In the genomic region with DNA sequence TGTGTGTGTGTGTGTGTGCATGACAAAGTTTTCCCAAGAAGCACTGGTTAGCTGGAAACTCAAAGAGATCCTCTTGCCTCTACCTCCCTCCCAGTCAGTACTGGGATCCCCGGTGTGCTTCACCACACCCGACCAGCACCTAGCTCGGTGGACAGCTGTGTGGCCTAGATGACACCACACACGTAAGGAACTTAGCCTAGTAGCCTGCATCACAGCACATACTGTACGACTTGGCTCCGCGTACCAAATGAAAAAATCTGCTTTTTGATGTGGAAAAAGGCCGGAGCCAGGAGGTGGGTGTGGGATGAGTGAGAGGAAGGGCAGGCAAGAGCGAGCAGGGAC, we compare ENCODE assay signal across 8 mouse cellular contexts. TPM values are rescaled to one million over a fixed set of nuclear protein-coding genes. Genes with fewer than 3 reads are reported as not detected.
DNase-seq lines count a peak whose midpoint lies in the region; ATAC-seq lines count a peak whose summit lies in the region.

No protein-coding gene starts in this region.

- peak overlapping the region; percentile 82 for H3K4me3 ChIP-seq in heart, embryonic 13.5 days
- peak overlapping the region; percentile 62 for H3K4me3 ChIP-seq in forebrain, embryonic 12.5 days (replicated peaks)
- peak overlapping the region; percentile 75 for H3K4me3 ChIP-seq in liver, embryonic 13.5 days (replicated peaks)

- intact Hi-C loops in heart, postnatal 14 days (cut with DNase I) = loop anchor here (5.0 kb wide), 1 partner anchor 103 kb away; no protein-coding TSS in a partner anchor

- DNase-seq in heart, postnatal 14 days = no peak
- DNase-seq in ES-CJ7 (ENCODE audit: low read depth, low spot score) = peak; percentile 51
- DNase-seq in liver, embryonic 13.5 days = peak; percentile 47
- DNase-seq in urinary bladder, postnatal 4 days (ENCODE audit: low spot score in 2 of 2) = no peak
- DNase-seq in ovary, adult 18-20 months (ENCODE audit: low spot score) = no peak
- no peak for DNase-seq in right cerebral cortex, postnatal 36 days (ENCODE audit: low spot score in 2 of 2)

- H3K4me1 ChIP-seq in heart, embryonic 13.5 days = peaks cover 17% of the 10 kb centered on the region
- peaks cover 16% of the 10 kb centered on the region for H3K4me1 ChIP-seq in forebrain, embryonic 12.5 days
- H3K4me1 ChIP-seq in liver, embryonic 13.5 days (replicated peaks) = peaks cover 44% of the 10 kb centered on the region

- peak overlapping the region; percentile 89 for H3K27ac ChIP-seq in heart, embryonic 13.5 days (replicated peaks)
- H3K27ac ChIP-seq in forebrain, embryonic 12.5 days = peak overlapping the region; percentile 82
- peak overlapping the region; percentile 81 for H3K27ac ChIP-seq in liver, embryonic 13.5 days

- no peaks in the 10 kb centered on the region for H3K27me3 ChIP-seq in heart, embryonic 13.5 days (replicated peaks)
- no peaks in the 10 kb centered on the region for H3K27me3 ChIP-seq in forebrain, embryonic 12.5 days
- no peaks in the 10 kb centered on the region for H3K27me3 ChIP-seq in liver, embryonic 13.5 days

- H3K4me2 ChIP-seq in heart, embryonic 13.5 days = peak overlapping the region; percentile 92
- H3K4me2 ChIP-seq in forebrain, embryonic 12.5 days = peak overlapping the region; percentile 87
- H3K4me2 ChIP-seq in liver, embryonic 13.5 days = peak overlapping the region; percentile 94

- 2% methylated on average over 9 of the region's 9 CpGs for WGBS in heart, embryonic 13.5 days
- WGBS in forebrain, embryonic 12.5 days = under 1% methylated on average over 9 of the region's 9 CpGs
- under 1% methylated on average over 9 of the region's 9 CpGs for whole genome bisulfite sequencing in liver, embryonic 13.5 days (ENCODE audit: insufficient replicate concordance)

- ATAC-seq in heart, embryonic 13.5 days (ENCODE audit: extremely low read depth, insufficient number of reproducible peaks, low FRiP score, low TSS enrichment) = no peak
- ATAC-seq in forebrain, embryonic 12.5 days (ENCODE audit: low FRiP score) = peak; percentile 15; the same call in 1 of the 2 replicates
- peak; percentile 36 for ATAC-seq in liver, embryonic 13.5 days (ENCODE audit: low read depth)

- H3K9ac ChIP-seq in heart, embryonic 13.5 days = peak overlapping the region; percentile 90
- H3K9ac ChIP-seq in forebrain, embryonic 12.5 days = peak overlapping the region; percentile 78
- H3K9ac ChIP-seq in liver, embryonic 13.5 days = peak overlapping the region; percentile 85

- H3K9me3 ChIP-seq in heart, embryonic 13.5 days = no peaks in the 10 kb centered on the region
- no peaks in the 10 kb centered on the region for H3K9me3 ChIP-seq in forebrain, embryonic 12.5 days
- no peaks in the 10 kb centered on the region for H3K9me3 ChIP-seq in liver, embryonic 13.5 days (replicated peaks)

- H3K36me3 ChIP-seq in heart, embryonic 13.5 days = no peaks in the 10 kb centered on the region
- H3K36me3 ChIP-seq in forebrain, embryonic 12.5 days (replicated peaks) = no peaks in the 10 kb centered on the region
- no peaks in the 10 kb centered on the region for H3K36me3 ChIP-seq in liver, embryonic 13.5 days

RNA-seq across cellular contexts. Expression of gene Wdr89, which starts 0.5 kb away (rescaled TPM):
- polyA plus RNA-seq in heart, embryonic 13.5 days (2015; fragmentation: Nextera tagmentation; extraction: Ambion mirVana) = 7.5 and 8.3 TPM in 2 replicates
- total RNA-seq in heart, postnatal 14 days (2021) = 1 to 10 TPM; 2.5 TPM
- 9.0 and 9.7 TPM in 2 replicates for polyA plus RNA-seq in forebrain, embryonic 12.5 days (2016; fragmentation: Nextera tagmentation; extraction: Ambion mirVana)
- polyA plus RNA-seq in liver, embryonic 13.5 days (2015; fragmentation: Nextera tagmentation; extraction: Ambion mirVana) = 7.9 and 8.3 TPM in 2 replicates

Comparison
In these comparisons a context has a peak if more than half of its experiments do, and no peak if none do; other contexts are left out.
1. DNase-seq: peak in ES-CJ7 (single experiment) and liver, embryonic 13.5 days (single experiment); none in heart, postnatal 14 days (0 of 2), urinary bladder, postnatal 4 days (0 of 2), ovary, adult 18-20 months (single experiment) and right cerebral cortex, postnatal 36 days (0 of 2).
2. Peak in every context shown above with its lines, with median percentiles within 50 percentile points of each other: H3K27ac ChIP-seq, H3K4me2 ChIP-seq, H3K4me3 ChIP-seq and H3K9ac ChIP-seq.